Mouse (Mus musculus) adrenal gland, postnatal 0 days (tissue): ENCODE data around the gene Hmx3. TPM values are rescaled to one million over a fixed set of nuclear protein-coding genes. Genes with fewer than 3 reads are reported as not detected.

Experiments used
- polyA plus RNA-seq: library from polyadenylated mRNA; unstranded; fragments of >200 nt; fragmentation: Nextera tagmentation; extraction: Ambion mirVana; gene quantifications from 2 replicates; pipeline ENCODE4 v1.2.1, GENCODE M21; 2015

Hmx3 gene
- polyA plus RNA-seq = not detected in 2 replicates

GRCm38 (mm10) chr7:131542115-131542871 is at the start of gene Hmx3:
TSS of gene Hmx3 (plus strand) at chr7:131542867.

GRCm38 (mm10) chr7:131548473-131548872 is 5.8 kb downstream of the Hmx3 start, which contains the start of gene Hmx2:
TSS of gene Hmx2 (plus strand) at chr7:131548773.

GRCm38 (mm10) chr7:131559986-131560696 is 17.5 kb downstream of the Hmx3 start, which contains the start of gene Bub3:
TSS of gene Bub3 (plus strand) at chr7:131560222.

Other genes with a start within 250 kb of the Hmx3 start
- gene Cuzd1, start 220.6 kb upstream of the Hmx3 start, polyA plus RNA-seq = not detected in 2 replicates
- not detected in 2 replicates for gene Fam24b, start 213.4 kb upstream of the Hmx3 start, polyA plus RNA-seq
- gene Fam24a, start 209.0 kb upstream of the Hmx3 start, polyA plus RNA-seq = not detected in 2 replicates
- 8.2 and 10.8 TPM in 2 replicates for gene 2310057M21Rik, start 180.1 kb upstream of the Hmx3 start, polyA plus RNA-seq
- gene Pstk, start 171.7 kb upstream of the Hmx3 start, polyA plus RNA-seq = 54.3 and 55.1 TPM in 2 replicates
- gene Ikzf5, start 132.3 kb upstream of the Hmx3 start, polyA plus RNA-seq = 5.2 and 6.2 TPM in 2 replicates
- 91.0 and 185 TPM in 2 replicates for gene Acadsb, start 132.3 kb upstream of the Hmx3 start, polyA plus RNA-seq
- not detected in 2 replicates for gene Hmx2, start 5.9 kb downstream of the Hmx3 start, polyA plus RNA-seq
- gene Bub3, start 17.4 kb downstream of the Hmx3 start, polyA plus RNA-seq = 101 and 117 TPM in 2 replicates